Mouse (Mus musculus) liver, embryonic 14.5 days (tissue): ENCODE data around the gene Polr3h.

Experiments used
- CTCF ChIP-seq: IDR thresholded peaks from 2 replicates; pipeline ENCODE4 v1.5.1; 2016; ENCODE audit warnings: antibody characterized with exemption, low read depth, control low read depth
- EP300 ChIP-seq: IDR thresholded peaks from 2 replicates; pipeline ENCODE4 v1.6.1; 2016; ENCODE audit warnings: antibody characterized with exemption, low read depth

- TF ChIP-seq CTCF (no peak), EP300 (no peak)
These were observed 5.4 kb downstream of the Polr3h start for GRCm38 (mm10) chr15:81920546-81921217.
